Mouse (Mus musculus): ENCODE results near the gene Megf11.

The Megf11 gene

DNA sequence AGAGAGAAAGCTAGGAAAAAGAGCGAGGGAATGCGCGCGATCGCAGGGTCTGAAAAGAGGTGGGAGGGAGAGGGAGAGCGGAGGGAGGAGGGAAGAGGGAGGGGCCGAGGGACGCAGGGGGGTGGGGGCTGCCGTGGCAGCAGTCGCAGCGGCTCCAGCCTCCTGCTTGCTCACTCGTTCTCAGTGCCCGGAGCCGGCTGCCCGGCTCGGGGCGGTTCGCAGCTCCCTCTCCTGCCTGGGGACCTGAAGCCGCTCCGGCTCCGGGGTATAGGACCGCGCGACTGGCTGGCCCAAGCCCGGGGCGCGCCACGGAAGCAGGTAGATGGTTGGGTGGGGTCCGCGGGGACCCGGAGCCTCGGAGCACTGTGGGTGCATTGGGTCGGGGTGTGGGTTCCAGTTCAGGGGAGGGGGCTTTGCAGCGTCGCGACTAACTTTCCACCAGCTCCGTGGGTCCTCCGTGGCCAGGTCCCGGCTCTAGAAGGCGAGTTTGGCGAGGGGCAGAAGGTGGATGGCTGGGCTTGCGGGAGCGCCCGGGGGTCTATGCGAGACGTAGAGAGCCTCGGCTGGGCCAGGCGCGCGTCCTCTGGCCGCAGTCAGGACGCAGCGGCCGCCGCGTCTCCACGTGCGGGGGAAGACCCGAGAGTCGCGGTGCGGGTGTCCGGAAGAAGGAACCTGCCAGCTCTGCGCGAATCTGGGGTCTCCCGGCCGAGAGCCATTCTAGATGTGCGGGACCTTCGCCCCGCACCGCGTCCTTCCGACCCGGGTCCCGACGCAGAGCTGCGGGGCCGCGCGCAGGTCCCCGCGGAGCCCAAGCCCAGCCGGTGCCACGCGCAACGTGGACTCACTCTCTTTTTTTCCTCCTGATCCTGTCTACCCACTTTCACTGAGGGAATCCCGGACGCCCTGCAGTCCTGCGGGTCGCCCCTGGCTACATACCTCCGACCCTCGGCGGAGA lies at the start of gene Megf11:
Gene Megf11, plus strand, starts transcription at position 116 of the 955 bp plus-strand sequence.
- peak; percentile 67 for DNase-seq (ENCODE audit: low read depth, low spot score)

DNA sequence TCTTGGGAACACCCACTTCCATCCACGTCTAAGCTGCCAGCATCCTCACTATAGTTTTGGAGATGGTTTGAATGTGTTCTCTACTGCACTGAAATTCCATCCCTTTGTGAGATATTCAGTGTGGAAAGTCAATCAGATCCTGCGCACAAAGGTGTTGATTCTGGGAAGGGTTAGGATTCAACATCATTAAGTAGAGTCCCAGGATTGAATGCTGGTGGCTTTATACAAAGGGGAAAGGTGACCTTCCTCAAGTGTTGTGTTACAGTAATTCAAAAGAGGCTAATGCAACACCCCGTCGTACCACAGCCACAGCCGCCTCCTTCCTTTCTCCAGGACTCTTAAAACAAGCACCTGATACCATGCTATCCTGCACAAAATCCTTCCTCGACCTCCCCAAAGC lies 49.6 kb upstream of the Megf11 start:
- no peak for DNase-seq (ENCODE audit: low read depth, low spot score)

DNA sequence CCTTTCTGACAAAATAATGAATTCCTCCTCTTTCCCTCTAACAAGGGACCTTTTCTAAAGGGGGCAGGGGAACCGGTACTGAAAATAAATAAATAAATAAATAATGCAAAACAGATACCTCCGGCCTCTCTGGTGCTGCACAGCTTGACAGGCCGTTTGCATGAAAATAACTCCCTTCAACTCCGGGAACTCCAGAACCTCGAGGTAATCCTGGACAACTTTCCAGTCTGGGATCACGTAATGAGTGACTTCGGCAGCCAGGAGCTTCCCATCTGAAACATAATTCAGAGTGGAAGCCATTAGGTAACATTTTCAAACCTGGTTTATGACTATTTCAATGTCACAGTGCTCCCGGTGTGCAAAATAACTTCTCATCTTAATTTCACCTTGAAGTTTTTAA lies 46.1 kb upstream of the Megf11 start:
- no peak for DNase-seq (ENCODE audit: low read depth, low spot score)

DNA sequence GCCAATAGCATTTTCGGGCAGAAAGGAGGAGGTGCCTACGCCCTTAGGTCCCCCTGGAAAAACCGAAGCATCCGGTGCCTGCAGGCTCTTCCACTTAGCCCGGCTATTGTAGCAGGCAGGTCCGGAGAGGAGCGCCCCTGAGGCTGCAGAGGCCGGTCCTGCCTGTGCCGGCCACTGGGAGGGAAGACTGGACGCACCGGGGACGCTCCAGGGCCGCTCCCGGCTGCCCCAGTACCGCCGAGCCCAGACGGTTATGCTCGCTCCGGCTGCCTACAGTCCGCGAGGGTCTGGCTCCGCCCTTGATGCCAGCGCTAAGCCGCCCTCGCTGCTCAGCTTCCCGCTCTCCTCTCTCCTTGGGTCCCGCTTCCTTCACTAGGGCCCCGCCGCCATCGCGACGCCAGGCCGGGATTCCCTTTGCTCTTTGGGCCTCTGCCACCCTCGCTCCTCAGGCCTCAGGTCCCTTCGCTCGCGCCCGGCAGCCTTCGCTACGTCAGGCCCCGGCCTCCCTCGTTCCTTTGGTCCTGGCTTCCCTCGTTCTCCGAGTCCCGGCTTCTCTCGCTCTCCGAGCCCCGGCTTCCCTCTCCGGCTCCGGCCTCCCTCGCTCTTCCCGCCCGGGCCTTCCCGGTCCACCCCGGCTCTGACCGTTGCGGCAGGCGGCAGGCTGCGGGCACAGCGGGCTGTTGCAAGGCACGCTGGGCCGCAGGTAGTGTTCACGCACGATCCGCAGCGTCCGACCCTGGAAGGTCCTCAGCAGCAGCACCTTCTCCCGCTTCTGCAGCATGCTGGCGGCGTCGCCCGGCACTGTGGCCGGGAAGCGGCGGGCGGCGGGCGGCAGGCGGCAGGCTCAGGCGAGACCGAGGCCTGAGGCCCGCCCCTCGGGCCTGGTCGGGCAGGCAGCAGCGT lies 44.8 kb upstream of the Megf11 start:
- DNase-seq (ENCODE audit: low read depth, low spot score): peak; percentile 74

DNA sequence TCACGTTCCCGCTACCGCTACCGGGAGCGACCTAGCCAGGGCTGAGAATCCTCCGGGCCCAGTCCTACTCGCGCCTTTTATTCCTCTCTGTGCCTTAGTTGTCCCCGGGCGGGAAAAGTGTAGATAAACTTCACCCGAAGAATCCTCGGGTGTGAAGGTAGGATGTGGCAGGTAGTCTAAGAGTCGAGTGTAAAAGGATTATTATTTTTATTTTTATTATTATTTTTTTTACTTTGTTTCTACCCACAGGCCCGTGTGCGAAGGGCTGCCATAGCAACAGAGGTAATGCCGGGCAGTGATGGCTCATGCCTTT lies 44.2 kb upstream of the Megf11 start, which contains the start of gene Dis3l:
Gene Dis3l, minus strand, starts transcription at position 35 of the 313 bp plus-strand sequence.
- no peak for DNase-seq (ENCODE audit: low read depth, low spot score)

DNA sequence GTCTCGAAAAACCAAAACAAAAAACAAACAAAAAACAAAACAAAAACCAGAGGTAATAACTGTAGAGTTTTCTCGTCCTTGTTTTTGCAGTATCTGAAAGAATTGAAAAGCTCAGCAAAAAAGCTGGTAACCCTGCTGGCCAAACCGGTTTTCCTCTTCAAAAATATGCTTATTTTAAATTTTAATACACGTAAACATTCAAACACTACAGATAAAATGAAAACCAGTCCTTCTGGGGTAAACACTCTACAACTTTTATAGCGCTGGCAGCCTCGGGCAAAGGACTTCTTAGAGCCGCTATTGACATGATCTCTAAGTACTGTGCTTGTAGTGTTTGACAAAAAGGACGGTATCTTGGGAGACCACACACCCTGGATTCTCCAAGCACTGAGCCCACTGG lies 43.8 kb upstream of the Megf11 start:
- DNase-seq (ENCODE audit: low read depth, low spot score): no peak

DNA sequence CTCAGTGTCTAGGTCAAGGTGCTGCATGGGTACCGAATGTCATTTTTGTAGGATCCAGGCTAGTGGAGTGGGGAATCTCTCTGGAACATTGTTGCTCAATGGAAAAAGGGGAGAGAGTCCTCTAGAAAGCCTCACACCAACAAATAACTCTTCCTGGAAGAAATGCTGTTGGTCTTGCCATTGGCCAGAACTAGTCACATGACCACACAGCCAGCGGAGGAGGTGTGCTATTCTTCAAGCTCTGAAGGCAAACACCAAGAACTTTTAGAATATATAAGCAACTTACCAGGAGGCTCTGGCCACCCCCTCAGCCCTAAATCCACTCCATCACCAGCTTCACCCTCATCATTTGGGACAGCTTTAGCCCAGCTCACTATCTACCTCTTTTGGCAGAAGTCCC lies 41.8 kb upstream of the Megf11 start:
- DNase-seq (ENCODE audit: low read depth, low spot score): no peak

DNA sequence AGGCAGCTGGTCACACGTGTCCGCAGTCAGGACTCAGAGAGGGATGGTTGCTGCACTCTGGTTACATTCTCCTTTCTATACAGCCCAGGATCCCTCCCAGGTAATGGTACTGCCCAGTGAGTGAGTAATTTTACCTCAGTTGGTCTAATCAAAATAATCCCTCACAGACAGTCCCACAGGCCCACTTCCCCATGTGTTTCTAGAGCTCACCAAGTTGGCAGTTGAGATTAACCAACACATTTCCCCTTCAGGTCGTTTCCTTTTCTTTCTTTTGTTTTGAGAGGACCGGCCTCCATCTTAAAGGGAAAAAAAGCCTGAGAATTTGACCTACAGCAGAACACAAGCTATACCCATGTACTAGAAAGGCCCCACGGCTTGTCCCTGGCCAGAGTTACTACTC lies 39.5 kb upstream of the Megf11 start:
- DNase-seq (ENCODE audit: low read depth, low spot score): no peak

DNA sequence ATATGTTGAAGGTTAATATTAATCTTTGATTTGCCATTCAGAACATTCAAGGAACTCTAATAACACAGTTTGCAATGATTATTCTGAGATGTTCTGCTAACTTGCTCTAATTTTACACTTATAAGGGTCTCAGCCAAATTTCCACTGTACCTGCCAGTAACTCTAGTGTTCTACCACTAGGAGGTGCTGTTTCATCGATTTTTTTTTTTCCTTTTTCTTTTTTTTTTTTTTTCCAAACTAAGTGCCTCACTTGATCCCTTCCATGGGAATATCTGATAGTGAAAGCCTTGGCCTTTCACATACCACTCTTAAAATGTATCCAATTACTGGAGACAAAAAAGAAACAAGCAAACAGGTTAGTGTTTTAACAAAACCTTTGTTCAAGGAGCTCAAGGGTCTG lies 38.0 kb upstream of the Megf11 start:
- peak; percentile 40 for DNase-seq (ENCODE audit: low read depth, low spot score)

DNA sequence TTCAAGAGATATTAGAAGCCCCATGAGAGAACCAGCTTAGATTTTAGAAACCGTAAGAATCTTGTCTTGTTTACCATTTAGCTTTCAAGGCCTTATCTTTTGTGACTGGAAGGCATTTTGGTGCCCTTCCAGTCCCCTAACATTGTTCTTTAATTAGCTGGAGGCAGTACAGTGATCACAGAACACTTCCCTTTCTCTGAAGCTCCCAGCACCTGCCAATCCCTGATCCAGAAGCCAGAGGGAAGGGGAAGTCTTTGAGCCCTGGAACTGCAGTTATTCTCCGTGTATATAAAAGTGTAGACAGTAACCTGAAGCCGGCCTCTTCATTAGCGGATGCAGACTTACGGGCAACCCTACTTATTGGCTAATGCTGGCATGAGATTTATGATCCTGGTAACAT lies 35.9 kb upstream of the Megf11 start:
- DNase-seq (ENCODE audit: low read depth, low spot score): no peak

DNA sequence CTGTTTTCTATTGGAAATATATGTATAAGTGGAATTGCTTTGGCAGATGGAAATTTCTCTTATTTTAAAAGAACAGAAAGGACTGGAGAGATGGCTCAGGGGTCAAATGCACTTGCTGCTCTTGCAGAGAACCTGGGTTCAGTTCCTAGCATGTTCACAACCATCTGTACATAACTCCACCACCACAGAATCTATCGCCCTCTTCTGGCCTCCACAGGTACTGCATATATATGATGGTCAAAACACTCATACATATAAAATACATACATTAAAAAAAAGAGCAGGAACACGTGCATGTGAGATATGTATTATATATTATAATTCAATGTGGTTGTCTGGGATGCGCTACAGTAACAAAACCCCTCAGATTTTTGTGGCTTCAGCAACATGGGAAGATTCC lies 34.2 kb upstream of the Megf11 start:
- peak; percentile 30 for DNase-seq (ENCODE audit: low read depth, low spot score)

DNA sequence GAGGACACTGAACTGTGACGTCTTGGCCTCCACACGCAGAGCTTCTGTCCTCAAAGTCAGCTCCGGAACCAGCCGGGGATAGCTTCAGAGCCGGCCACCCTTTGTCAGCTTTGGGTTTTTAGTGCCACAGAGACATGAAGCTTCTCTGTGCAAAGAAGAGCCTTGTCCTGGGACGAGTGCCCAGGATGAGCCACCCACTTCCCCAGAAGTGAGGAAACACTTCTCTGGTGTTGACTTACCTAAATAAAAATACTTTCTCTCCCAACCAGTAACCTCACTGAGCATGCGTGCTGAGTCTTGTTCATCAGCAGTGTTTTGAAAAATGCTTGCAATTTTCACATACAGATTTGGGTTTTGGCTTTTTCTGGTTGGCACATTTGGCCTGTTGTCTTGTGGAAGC lies 29.8 kb upstream of the Megf11 start:
- DNase-seq (ENCODE audit: low read depth, low spot score): no peak

DNA sequence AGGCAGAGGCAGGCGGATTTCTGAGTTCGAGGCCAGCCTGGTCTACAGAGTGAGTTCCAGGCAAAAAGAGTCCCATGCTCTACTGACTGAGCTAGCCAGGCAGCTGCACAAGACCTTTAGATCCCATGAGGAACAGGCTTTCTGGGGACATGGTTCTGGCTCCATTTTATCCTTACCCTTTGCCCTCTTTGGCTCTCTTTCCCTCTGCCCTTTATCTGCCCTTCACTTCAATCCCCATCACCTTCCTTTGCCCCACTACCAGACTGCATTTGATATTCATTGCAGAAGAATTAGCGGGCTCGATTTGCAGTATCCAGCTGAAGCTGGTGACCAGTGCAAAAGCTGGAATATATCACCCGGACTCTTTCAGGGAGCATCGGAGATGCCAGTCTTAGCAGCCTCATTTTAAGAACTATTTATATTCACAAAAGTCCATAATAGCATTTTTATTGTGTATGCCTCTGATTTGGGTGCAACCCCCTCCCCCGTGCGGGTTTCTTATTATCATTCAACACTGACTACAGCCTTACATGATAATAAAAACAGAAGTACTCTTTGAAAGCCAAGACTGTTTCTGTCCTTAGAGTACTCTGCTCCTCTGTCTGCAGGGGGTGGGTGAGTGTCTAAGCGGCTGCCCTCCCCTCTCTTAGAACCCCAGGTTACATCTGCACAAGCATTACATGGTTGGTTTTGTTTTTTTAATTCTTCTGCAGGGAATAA lies 24.0 kb upstream of the Megf11 start:
- DNase-seq (ENCODE audit: low read depth, low spot score): no peak

DNA sequence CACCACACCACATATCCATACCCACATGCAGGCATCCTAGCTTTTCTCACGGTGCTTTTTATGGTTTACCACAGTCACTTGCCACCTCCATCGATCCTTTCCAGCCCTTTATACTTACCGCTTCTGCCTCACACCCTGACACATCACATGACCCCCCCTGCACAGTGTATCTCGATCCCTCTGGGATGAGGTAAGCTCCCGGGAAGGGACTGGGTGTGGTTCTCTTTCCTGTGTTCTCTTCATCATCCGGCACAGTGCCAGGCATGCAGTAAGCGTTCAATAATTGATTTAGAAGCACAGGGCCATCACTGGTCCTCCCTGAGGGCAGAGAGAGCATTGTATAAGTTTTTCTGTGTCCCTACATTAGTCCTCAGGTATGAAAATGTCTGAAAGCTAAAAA lies 15.6 kb upstream of the Megf11 start:
- DNase-seq (ENCODE audit: low read depth, low spot score): no peak

DNA sequence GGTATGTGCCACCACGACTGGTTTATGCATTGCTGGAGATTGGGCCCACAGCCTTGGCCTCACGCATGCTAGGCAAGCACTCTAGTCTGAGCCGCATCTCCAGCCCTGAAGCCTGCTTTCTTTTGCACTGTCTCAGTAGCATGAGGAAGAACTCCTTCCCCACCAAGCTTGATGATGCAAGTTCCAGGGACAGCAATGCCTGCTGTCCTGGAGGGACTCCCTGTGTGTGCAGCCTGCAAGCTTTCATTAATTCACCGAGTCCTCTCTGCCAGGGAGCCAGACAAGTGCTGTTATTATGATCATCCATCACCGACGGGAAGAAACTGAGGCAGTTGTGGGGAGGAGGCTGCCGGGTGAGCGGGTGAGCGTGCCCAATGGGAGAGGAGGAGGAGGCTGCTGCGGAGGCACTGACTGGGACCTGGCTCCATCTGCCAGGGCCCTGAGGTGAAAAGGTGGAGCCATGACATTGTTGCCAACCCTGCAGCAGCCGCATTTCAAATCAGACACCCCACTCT lies 14.1 kb upstream of the Megf11 start:
- no peak for DNase-seq (ENCODE audit: low read depth, low spot score)

DNA sequence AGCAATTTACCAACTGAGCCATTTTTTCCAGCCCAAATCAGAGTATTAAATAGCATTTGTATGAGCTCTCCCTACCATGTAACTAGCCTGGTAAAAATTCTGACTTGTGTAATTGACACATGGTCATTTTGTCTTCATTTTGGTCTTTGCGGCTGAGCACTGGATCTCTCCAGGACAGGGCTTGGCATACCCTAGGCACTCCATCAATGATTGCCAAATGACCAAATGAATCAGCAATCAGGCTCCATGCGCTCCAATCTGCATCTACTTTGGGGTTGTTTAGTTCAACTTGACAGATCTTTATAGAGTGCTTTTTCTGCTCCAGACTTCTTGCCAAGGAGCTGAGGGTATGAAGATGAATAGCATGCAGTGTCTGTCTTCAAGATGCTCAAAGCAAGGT lies 9.0 kb upstream of the Megf11 start:
- no peak for DNase-seq (ENCODE audit: low read depth, low spot score)

DNA sequence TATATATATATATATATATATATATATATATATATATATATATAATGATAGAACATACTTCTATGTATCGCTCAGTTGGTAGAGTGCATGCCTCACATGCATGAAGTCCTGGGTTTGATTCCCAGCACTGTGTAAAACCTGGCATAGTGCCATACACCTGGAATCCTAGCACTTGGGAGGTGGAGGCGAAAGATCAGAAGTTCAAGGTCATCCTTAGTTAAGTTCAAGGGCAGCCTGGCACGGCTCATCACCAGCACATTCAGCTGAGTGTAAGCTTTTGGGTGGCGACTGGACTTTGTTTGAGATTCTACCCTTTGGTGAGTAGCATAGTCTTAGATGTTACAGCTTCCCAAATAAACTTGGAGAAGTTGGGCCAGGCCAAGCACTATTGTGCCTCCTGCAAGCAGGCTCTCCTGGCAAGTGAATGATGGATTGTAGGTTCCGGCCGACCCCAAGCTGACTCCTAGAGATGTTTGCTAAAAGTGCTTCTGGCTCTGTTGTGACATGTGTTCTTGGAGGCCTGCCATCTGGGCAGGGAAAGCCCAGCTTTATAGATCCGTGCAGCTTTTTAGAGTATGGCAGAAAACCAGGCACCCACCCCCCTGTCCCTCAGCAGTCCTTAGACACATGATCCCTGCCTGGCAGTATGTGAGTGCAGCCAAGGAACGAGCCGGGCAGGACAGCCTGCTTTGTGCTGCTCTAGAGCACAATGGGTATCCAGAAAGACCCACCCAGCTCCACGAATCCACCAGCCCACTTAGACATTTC lies 2.2 kb upstream of the Megf11 start:
- DNase-seq (ENCODE audit: low read depth, low spot score): no peak

DNA sequence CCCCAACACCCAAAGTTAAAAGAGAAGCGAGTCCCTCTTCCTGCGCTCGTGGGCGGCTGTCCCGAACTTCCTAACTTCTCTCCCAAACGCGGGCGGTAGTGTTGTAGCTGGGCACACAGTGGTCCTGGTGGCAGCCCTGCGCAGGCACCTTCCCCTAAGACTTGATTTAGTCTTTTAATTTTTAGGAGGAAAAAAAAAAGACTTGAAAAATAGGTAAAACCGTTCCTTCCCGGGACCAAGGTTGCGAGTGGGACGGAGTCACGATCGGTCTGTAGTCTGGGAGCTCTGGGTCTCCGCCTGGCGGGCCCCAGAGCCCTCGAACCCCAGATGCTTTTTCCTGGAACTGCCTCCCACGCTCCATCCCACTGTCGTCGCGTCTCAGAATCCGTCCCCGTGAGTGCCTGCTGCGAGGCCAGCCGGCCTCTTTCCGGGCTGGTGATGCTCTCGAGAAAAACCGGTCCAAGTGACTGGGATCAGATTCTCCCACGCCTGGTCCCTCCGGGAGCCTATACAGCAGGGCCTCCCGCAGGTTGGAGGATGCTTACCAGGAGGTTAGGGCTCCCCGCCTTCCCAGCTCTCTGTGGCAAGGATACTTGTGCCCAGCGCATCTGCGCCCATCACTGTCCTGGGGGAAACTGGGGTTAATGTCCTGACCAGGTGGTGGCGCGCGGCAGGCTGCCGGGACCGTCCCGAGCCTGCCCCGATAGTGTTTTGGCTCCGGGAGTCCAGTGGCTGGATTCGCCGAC lies 1.2 kb downstream of the Megf11 start:
- no peak for DNase-seq (ENCODE audit: low read depth, low spot score)

DNA sequence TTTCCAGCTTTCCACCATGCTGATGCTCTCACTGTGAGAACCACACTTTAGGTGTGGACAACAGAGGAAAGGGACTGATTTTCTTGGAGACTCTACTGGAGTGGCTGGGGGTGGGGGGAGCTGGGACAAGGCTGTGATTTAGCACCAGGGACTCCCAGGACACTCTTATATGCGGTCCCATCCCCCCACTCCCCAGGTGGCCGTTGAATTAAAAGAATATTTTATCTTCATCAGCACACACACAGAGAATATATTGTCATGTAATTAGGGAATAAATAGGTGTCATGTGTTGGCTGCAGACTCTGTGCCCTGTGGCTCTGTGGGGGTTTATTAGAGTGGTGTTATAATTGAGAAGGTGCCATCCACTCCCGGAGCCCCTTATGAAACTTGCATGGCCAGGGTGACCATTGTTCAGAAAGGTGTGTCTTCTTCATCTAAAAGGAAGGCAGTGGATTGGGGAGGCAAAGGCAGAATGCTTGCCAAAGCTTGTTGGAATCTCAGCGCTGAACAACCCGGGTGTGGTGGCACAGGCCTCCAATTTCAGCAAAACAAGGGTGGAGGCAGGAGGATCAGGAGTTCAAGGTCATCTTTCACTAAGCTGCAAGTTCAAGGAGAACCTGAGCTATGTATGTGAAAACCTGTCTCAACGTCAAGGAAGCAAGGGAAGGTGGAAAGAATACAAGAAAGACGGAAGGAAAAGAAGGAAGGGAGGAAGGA lies 4.3 kb downstream of the Megf11 start:
- DNase-seq (ENCODE audit: low read depth, low spot score): no peak

Measured in mesoderm, embryonic 11.5 days (tissue).